Mouse (Mus musculus): ENCODE measurements at regions not wholly inside any gene's neighbourhood (a gene's known extent, or its start where the extent isn't known, plus 50 kb on each side); places are given as distances from the start of the nearest gene placed in this dataset.

GRCm38 (mm10) chr11:52591596-52592180, 172.7 kb upstream of the Fstl4 start:
- no peak overlapping the region for H3K4me3 ChIP-seq (ENCODE audit: low read depth, low read length)
- H3K4me1 ChIP-seq (ENCODE audit: control insufficient read depth, insufficient read depth, insufficient read length, low read length): no peaks in the 10 kb centered on the region
- no peaks in the 10 kb centered on the region for H3K27me3 ChIP-seq (ENCODE audit: control insufficient read depth, insufficient read depth, low read length)
- no peaks in the 10 kb centered on the region for H3K36me3 ChIP-seq (ENCODE audit: control insufficient read depth, insufficient read depth, low read length)
- TF ChIP-seq POLR2A (IDR thresholded peaks at IDR 0.05; ENCODE audit: low read depth, low read length) (no peak), CTCF (IDR thresholded peaks at IDR 0.05; ENCODE audit: extremely low read depth, insufficient read length, insufficient replicate concordance, low read depth, low read length) (no peak)
- WGBS: 74% methylated on average over 9 of the region's 9 CpGs
- no peak overlapping the region for H3K27ac ChIP-seq (ENCODE audit: insufficient read depth, low read depth, low read length)

GRCm38 (mm10) chr11:52594092-52594491, 170.3 kb upstream of the Fstl4 start:
- WGBS: 56% methylated on average over 4 of the region's 4 CpGs
- Histone ChIP-seq H3K27me3 (ENCODE audit: control insufficient read depth, insufficient read depth, low read length) (no peaks in the 10 kb centered on the region), H3K4me3 (ENCODE audit: low read depth, low read length) (no peak overlapping the region), H3K27ac (ENCODE audit: insufficient read depth, low read depth, low read length) (no peak overlapping the region), H3K4me1 (ENCODE audit: control insufficient read depth, insufficient read depth, insufficient read length, low read length) (no peaks in the 10 kb centered on the region), H3K36me3 (ENCODE audit: control insufficient read depth, insufficient read depth, low read length) (no peaks in the 10 kb centered on the region)
- TF ChIP-seq POLR2A (IDR thresholded peaks at IDR 0.05; ENCODE audit: low read depth, low read length) (no peak), CTCF (IDR thresholded peaks at IDR 0.05; ENCODE audit: extremely low read depth, insufficient read length, insufficient replicate concordance, low read depth, low read length) (no peak)

- Histone ChIP-seq H3K4me1 (ENCODE audit: control insufficient read depth, insufficient read depth, insufficient read length, low read length) (no peaks in the 10 kb centered on the region), H3K36me3 (ENCODE audit: control insufficient read depth, insufficient read depth, low read length) (no peaks in the 10 kb centered on the region), H3K4me3 (ENCODE audit: low read depth, low read length) (no peak overlapping the region), H3K27ac (ENCODE audit: insufficient read depth, low read depth, low read length) (no peak overlapping the region), H3K27me3 (ENCODE audit: control insufficient read depth, insufficient read depth, low read length) (no peaks in the 10 kb centered on the region)
- 74% methylated on average over 6 of the region's 6 CpGs for WGBS
- TF ChIP-seq POLR2A (IDR thresholded peaks at IDR 0.05; ENCODE audit: low read depth, low read length): no peak
These were observed 163.2 kb upstream of the Fstl4 start for GRCm38 (mm10) chr11:52601196-52601595.

GRCm38 (mm10) chr11:52602061-52602561, 162.3 kb upstream of the Fstl4 start:
- TF ChIP-seq POLR2A (IDR thresholded peaks at IDR 0.05; ENCODE audit: low read depth, low read length): no peak
- TF ChIP-seq CTCF (IDR thresholded peaks at IDR 0.05; ENCODE audit: extremely low read depth, insufficient read length, insufficient replicate concordance, low read depth, low read length): no peak
- Histone ChIP-seq H3K27ac (ENCODE audit: insufficient read depth, low read depth, low read length) (no peak overlapping the region), H3K4me3 (ENCODE audit: low read depth, low read length) (no peak overlapping the region), H3K36me3 (ENCODE audit: control insufficient read depth, insufficient read depth, low read length) (no peaks in the 10 kb centered on the region), H3K4me1 (ENCODE audit: control insufficient read depth, insufficient read depth, insufficient read length, low read length) (no peaks in the 10 kb centered on the region), H3K27me3 (ENCODE audit: control insufficient read depth, insufficient read depth, low read length) (no peaks in the 10 kb centered on the region)
- WGBS: 72% methylated on average over 15 of the region's 15 CpGs

GRCm38 (mm10) chr11:52602796-52603195, 161.6 kb upstream of the Fstl4 start:
- 63% methylated on average over 5 of the region's 5 CpGs for WGBS
- H3K27ac ChIP-seq (ENCODE audit: insufficient read depth, low read depth, low read length): no peak overlapping the region
- no peak overlapping the region for H3K4me3 ChIP-seq (ENCODE audit: low read depth, low read length)
- H3K4me1 ChIP-seq (ENCODE audit: control insufficient read depth, insufficient read depth, insufficient read length, low read length): no peaks in the 10 kb centered on the region
- H3K27me3 ChIP-seq (ENCODE audit: control insufficient read depth, insufficient read depth, low read length): no peaks in the 10 kb centered on the region
- H3K36me3 ChIP-seq (ENCODE audit: control insufficient read depth, insufficient read depth, low read length): no peaks in the 10 kb centered on the region
- TF ChIP-seq CTCF (IDR thresholded peaks at IDR 0.05; ENCODE audit: extremely low read depth, insufficient read length, insufficient replicate concordance, low read depth, low read length) (no peak), POLR2A (IDR thresholded peaks at IDR 0.05; ENCODE audit: low read depth, low read length) (no peak)

- no peaks in the 10 kb centered on the region for H3K27me3 ChIP-seq (ENCODE audit: control insufficient read depth, insufficient read depth, low read length)
- TF ChIP-seq POLR2A (IDR thresholded peaks at IDR 0.05; ENCODE audit: low read depth, low read length) (no peak), CTCF (IDR thresholded peaks at IDR 0.05; ENCODE audit: extremely low read depth, insufficient read length, insufficient replicate concordance, low read depth, low read length) (no peak)
- H3K4me3 ChIP-seq (ENCODE audit: low read depth, low read length): no peak overlapping the region
- no peak overlapping the region for H3K27ac ChIP-seq (ENCODE audit: insufficient read depth, low read depth, low read length)
- no peaks in the 10 kb centered on the region for H3K4me1 ChIP-seq (ENCODE audit: control insufficient read depth, insufficient read depth, insufficient read length, low read length)
- 82% methylated on average over 1 of the region's 1 CpGs for WGBS
- H3K36me3 ChIP-seq (ENCODE audit: control insufficient read depth, insufficient read depth, low read length): no peaks in the 10 kb centered on the region
These were observed 153.7 kb upstream of the Fstl4 start for GRCm38 (mm10) chr11:52610681-52611165.

DNA sequence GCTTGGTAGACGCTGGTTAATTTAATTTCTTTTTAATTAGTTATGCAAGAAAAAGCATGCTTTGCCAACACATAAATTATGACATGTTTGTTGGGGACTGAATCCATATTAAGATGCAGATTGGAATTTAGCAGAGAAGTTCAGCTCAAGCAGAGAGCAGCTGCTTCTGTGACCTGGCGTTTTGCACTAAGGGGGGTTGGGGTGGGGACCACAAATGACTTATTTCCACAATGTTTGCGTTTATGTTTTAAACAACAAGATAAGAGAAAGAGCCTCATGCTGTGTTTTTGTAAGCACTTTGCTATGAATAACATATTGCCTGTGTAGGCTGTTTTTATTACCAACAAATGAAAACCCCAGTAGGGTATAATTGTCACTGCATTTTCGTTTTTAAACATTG, 148.8 kb upstream of the Fstl4 start:
- no peaks in the 10 kb centered on the region for H3K27me3 ChIP-seq (ENCODE audit: control insufficient read depth, insufficient read depth, low read length)
- WGBS: 60% methylated on average over 4 of the region's 4 CpGs

More for the DNA sequence above, 148.8 kb upstream of the Fstl4 start:
- H3K36me3 ChIP-seq (ENCODE audit: control insufficient read depth, insufficient read depth, low read length): no peaks in the 10 kb centered on the region
- TF ChIP-seq POLR2A (IDR thresholded peaks at IDR 0.05; ENCODE audit: low read depth, low read length): no peak
- TF ChIP-seq CTCF (IDR thresholded peaks at IDR 0.05; ENCODE audit: extremely low read depth, insufficient read length, insufficient replicate concordance, low read depth, low read length): no peak
- no peaks in the 10 kb centered on the region; the same call in 1 of the 2 replicates for H3K4me1 ChIP-seq (ENCODE audit: control insufficient read depth, insufficient read depth, insufficient read length, low read length)
- H3K4me3 ChIP-seq (ENCODE audit: low read depth, low read length): no peak overlapping the region
- no peak overlapping the region for H3K27ac ChIP-seq (ENCODE audit: insufficient read depth, low read depth, low read length)

Data from small intestine, adult 2 months (tissue).